Mouse (Mus musculus) erythroblast, embryonic 14.5 days (primary cell): Measurements from ENCODE around the gene Prox1.

Source experiments
- GATA1 ChIP-seq: IDR thresholded peaks from 2 replicates; pipeline ENCODE4 v1.6.1; 2012; ENCODE audit warnings: low read length, inconsistent platforms, mixed read lengths
- TAL1 ChIP-seq: IDR thresholded peaks from 3 replicates; pipeline ENCODE4 v1.6.1; 2012; ENCODE audit warnings: low read length, inconsistent platforms, mixed read lengths

DNA sequence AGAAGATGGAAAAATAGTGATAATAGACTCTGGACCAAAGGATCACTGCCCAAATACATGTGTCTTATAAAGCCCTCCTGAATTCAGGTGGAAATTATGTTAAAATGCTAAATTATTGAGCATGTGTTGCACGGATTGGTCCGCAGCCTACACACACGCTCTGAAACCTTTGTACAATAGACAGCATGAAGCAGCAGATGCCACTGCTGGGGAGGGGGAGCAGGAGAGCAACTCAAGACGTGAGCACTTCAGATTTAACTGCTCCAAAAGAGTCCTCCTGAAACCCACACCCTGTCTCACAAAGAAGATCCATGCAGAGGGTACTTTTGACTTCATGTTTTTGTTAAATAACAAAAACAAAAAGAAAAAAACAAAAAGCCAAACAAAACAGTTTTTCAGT is 5.0 kb downstream of the Prox1 start:
- TF ChIP-seq TAL1 (no peak), GATA1 (no peak)
